ENCODE assay signal across 8 mouse cellular contexts in the genomic region with DNA sequence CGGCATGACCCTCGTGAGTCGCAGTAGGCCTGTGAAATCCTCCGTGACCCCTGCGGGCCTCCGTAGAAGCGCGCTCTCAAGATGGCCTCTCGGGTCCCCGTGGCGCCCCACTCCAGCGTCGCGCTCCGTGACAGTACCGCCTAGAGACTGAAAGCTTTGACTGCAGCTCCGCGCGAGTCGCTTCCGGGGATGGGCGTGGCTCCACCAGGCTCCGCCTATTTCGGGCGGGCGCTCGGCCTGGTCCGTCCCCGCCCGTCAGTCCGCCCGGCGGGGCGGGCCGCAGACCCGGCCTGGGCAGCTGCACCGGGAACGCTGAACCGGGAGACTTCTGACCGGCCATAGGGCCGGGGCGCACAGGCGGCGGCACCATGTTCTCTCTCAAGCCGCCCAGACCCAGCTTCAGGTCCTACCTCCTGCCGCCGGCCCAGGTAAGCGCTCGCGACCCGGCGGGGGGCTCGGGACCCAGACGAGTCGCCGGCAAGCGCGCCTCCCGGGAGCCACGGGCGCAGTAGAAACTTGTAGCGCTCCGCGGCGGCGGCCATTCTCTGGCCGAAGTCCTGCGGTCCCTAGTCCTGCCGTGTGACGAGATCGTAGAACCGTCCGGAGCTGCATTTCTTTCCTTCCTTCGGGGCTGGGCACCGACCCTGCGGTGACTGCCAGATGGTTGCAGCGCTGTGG. TPM values are rescaled to one million over a fixed set of nuclear protein-coding genes. Genes with fewer than 3 reads are reported as not detected.
DNase-seq lines count a peak whose midpoint lies in the region; ATAC-seq and TF ChIP-seq lines count a peak whose summit lies in the region.

Mtmr10 (plus strand) TSS at position 240 of the 678 bp plus-strand sequence.

- H3K27me3 ChIP-seq in E14TG2a.4 (ENCODE audit: insufficient read depth, low read length): peaks cover 9% of the 10 kb centered on the region
- 0 out of 2 replicates have a peak, but pooled peaks cover 3% of the 10 kb centered on the region for H3K27me3 ChIP-seq in forebrain, embryonic 12.5 days
- H3K27me3 ChIP-seq in heart, postnatal 0 days (ENCODE audit: control insufficient read depth, insufficient read depth, low read length): no peaks in the 10 kb centered on the region
- no peaks in the 10 kb centered on the region for H3K27me3 ChIP-seq in liver, embryonic 16.5 days (ENCODE audit: control insufficient read depth, insufficient read depth, low read depth, low read length)
- H3K27me3 ChIP-seq in neural tube, embryonic 13.5 days: no peaks in the 10 kb centered on the region
- H3K27me3 ChIP-seq in testis, adult 2 months (ENCODE audit: control insufficient read depth, insufficient read depth, low read length): no peaks in the 10 kb centered on the region

- no peaks in the 10 kb centered on the region for H3K9me3 ChIP-seq in E14TG2a.4 (ENCODE audit: low read length)
- no peaks in the 10 kb centered on the region for H3K9me3 ChIP-seq in forebrain, embryonic 12.5 days
- no peaks in the 10 kb centered on the region for H3K9me3 ChIP-seq in heart, postnatal 0 days (replicated peaks; ENCODE audit: control insufficient read depth, low read length)
- H3K9me3 ChIP-seq in liver, embryonic 16.5 days (replicated peaks; ENCODE audit: control insufficient read depth, low read length): no peaks in the 10 kb centered on the region
- H3K9me3 ChIP-seq in neural tube, embryonic 13.5 days: no peaks in the 10 kb centered on the region

- peak; percentile 56 for TF ChIP-seq POLR2A in testis, adult 2 months (IDR thresholded peaks at IDR 0.05; ENCODE audit: control insufficient read depth, low read depth, low read length)

- peak; percentile 88 for DNase-seq in c-Kit-positive CD71-positive TER-119-positive erythroid progenitor cells, embryonic 14.5 days (ENCODE audit: low spot score)
- DNase-seq in heart, postnatal 0 days (ENCODE audit: low spot score): peak; percentile 92
- peak; percentile 99 for DNase-seq in kidney, postnatal 4 days

- peak within 1 kb of the TSS; percentile 82 for H3K9ac ChIP-seq in forebrain, embryonic 12.5 days
- peak within 1 kb of the TSS; percentile 79 for H3K9ac ChIP-seq in heart, postnatal 0 days (replicated peaks; ENCODE audit: low read depth, low read length)
- H3K9ac ChIP-seq in liver, embryonic 16.5 days (ENCODE audit: low read depth, low read length): peak within 1 kb of the TSS; percentile 76
- H3K9ac ChIP-seq in neural tube, embryonic 13.5 days: peak within 1 kb of the TSS; percentile 88

- H3K4me1 ChIP-seq in E14TG2a.4 (replicated peaks; ENCODE audit: low read depth, low read length): peaks cover 8% of the 10 kb centered on the region
- peaks cover 18% of the 10 kb centered on the region for H3K4me1 ChIP-seq in forebrain, embryonic 12.5 days
- H3K4me1 ChIP-seq in heart, postnatal 0 days (ENCODE audit: control insufficient read depth, insufficient read depth): 0 out of 2 replicates have a peak, but pooled peaks cover 4% of the 10 kb centered on the region
- H3K4me1 ChIP-seq in liver, embryonic 16.5 days (ENCODE audit: control insufficient read depth, low read depth, low read length): peaks cover 11% of the 10 kb centered on the region
- peaks cover 29% of the 10 kb centered on the region for H3K4me1 ChIP-seq in neural tube, embryonic 13.5 days (replicated peaks)
- peaks cover 2% of the 10 kb centered on the region; the same call in 1 of the 2 replicates for H3K4me1 ChIP-seq in testis, adult 2 months (ENCODE audit: control insufficient read depth, insufficient read depth, low read length)

- peak within 1 kb of the TSS; percentile 73 for H3K27ac ChIP-seq in forebrain, embryonic 12.5 days
- H3K27ac ChIP-seq in heart, postnatal 0 days (ENCODE audit: low read depth): peak within 1 kb of the TSS; percentile 87
- peak within 1 kb of the TSS; percentile 74 for H3K27ac ChIP-seq in liver, embryonic 16.5 days (ENCODE audit: low read length)
- H3K27ac ChIP-seq in neural tube, embryonic 13.5 days (replicated peaks): peak within 1 kb of the TSS; percentile 83
- H3K27ac ChIP-seq in testis, adult 2 months (ENCODE audit: control insufficient read depth, insufficient read depth, low read depth, low read length): peak within 1 kb of the TSS; percentile 78

- peak within 1 kb of the TSS; percentile 94 for H3K4me3 ChIP-seq in E14TG2a.4 (replicated peaks; ENCODE audit: low read length)
- H3K4me3 ChIP-seq in forebrain, embryonic 12.5 days (replicated peaks): peak within 1 kb of the TSS; percentile 83
- H3K4me3 ChIP-seq in heart, postnatal 0 days (ENCODE audit: low read depth, low read length): peak within 1 kb of the TSS; percentile 83
- peak within 1 kb of the TSS; percentile 79 for H3K4me3 ChIP-seq in liver, embryonic 16.5 days (ENCODE audit: low read depth, low read length)
- H3K4me3 ChIP-seq in neural tube, embryonic 13.5 days: peak within 1 kb of the TSS; percentile 91
- peak within 1 kb of the TSS; percentile 96 for H3K4me3 ChIP-seq in testis, adult 2 months (ENCODE audit: control insufficient read depth, low read depth, low read length)

- TF ChIP-seq EP300 in heart, postnatal 0 days (IDR thresholded peaks at IDR 0.05; ENCODE audit: low read depth): peak; percentile 65; the same call in 1 of the 2 replicates

- ATAC-seq in forebrain, embryonic 12.5 days (ENCODE audit: low FRiP score): peak; percentile 99
- peak; percentile 99 for ATAC-seq in heart, postnatal 0 days (ENCODE audit: insufficient read depth, low read depth)
- peak; percentile 98 for ATAC-seq in liver, embryonic 16.5 days (ENCODE audit: low read depth)
- peak; percentile 99 for ATAC-seq in neural tube, embryonic 13.5 days (ENCODE audit: low read depth)

- no peaks in the 10 kb centered on the region; the same call in 1 of the 2 replicates for H3K36me3 ChIP-seq in E14TG2a.4 (ENCODE audit: insufficient read depth, low read length)
- no peaks in the 10 kb centered on the region for H3K36me3 ChIP-seq in forebrain, embryonic 12.5 days (replicated peaks)
- no peaks in the 10 kb centered on the region for H3K36me3 ChIP-seq in heart, postnatal 0 days (replicated peaks; ENCODE audit: control insufficient read depth, insufficient read depth, low read length)
- H3K36me3 ChIP-seq in liver, embryonic 16.5 days (ENCODE audit: control insufficient read depth, insufficient read depth): no peaks in the 10 kb centered on the region
- H3K36me3 ChIP-seq in neural tube, embryonic 13.5 days: peaks cover 5% of the 10 kb centered on the region
- H3K36me3 ChIP-seq in testis, adult 2 months (ENCODE audit: control insufficient read depth, insufficient read depth, low read length): no peaks in the 10 kb centered on the region

- no peak for TF ChIP-seq CTCF in E14TG2a.4 (conservative IDR thresholded peaks at IDR 0.05; ENCODE audit: low read length)
- peak; percentile 34 for TF ChIP-seq CTCF in heart, postnatal 0 days (IDR thresholded peaks at IDR 0.05; ENCODE audit: low read depth)
- no peak for TF ChIP-seq CTCF in testis, adult 2 months (IDR thresholded peaks at IDR 0.05; ENCODE audit: control insufficient read depth, insufficient read depth, insufficient replicate concordance, low read depth, low read length)

- peak within 1 kb of the TSS; percentile 60 for H3K4me2 ChIP-seq in forebrain, embryonic 12.5 days
- H3K4me2 ChIP-seq in heart, postnatal 0 days (ENCODE audit: low read depth, low read length): peak within 1 kb of the TSS; percentile 78
- peak within 1 kb of the TSS; percentile 88 for H3K4me2 ChIP-seq in liver, embryonic 16.5 days (ENCODE audit: low read depth, low read length)
- H3K4me2 ChIP-seq in neural tube, embryonic 13.5 days: peak within 1 kb of the TSS; percentile 59

- under 1% methylated on average over 56 of the region's 77 CpGs for WGBS in forebrain, embryonic 12.5 days
- under 1% methylated on average over 77 of the region's 77 CpGs for WGBS in heart, postnatal 0 days
- under 1% methylated on average over 77 of the region's 77 CpGs for WGBS in liver, embryonic 16.5 days (ENCODE audit: insufficient replicate concordance)
- WGBS in neural tube, embryonic 13.5 days: under 1% methylated on average over 77 of the region's 77 CpGs

RNA-seq across cellular contexts. Expression of gene Mtmr10, which starts in this region (rescaled TPM):
- polyA plus RNA-seq in forebrain, embryonic 12.5 days (2016; fragmentation: Nextera tagmentation; extraction: Ambion mirVana): 12.3 and 12.4 TPM in 2 replicates
- 5.3 TPM in 2 replicates for total RNA-seq in heart, postnatal 0 days (2014; rRNA removed; ENCODE audit: low replicate concordance)
- polyA plus RNA-seq in heart, postnatal 0 days (2015; fragmentation: Nextera tagmentation; extraction: Ambion mirVana): 3.9 and 4.1 TPM in 2 replicates
- 4.7 and 5.7 TPM in 2 replicates for polyA plus RNA-seq in liver, embryonic 16.5 days (2015; fragmentation: Nextera tagmentation; extraction: Ambion mirVana)
- 11.2 and 11.5 TPM in 2 replicates for polyA plus RNA-seq in neural tube, embryonic 13.5 days (2015; fragmentation: Nextera tagmentation; extraction: Ambion mirVana)
- polyA plus RNA-seq in testis, adult 2 months (2012; rRNA removed): 3.9 and 4.1 TPM in 2 replicates

Comparison
In these comparisons a context has a peak if more than half of its experiments do, and no peak if none do; other contexts are left out.
1. Peak in every context shown above with its lines: DNase-seq, ATAC-seq, H3K4me3 ChIP-seq and H3K27ac ChIP-seq.